33 mouse cellular contexts compared by ENCODE assay signal in genomic region chr10:8978595-8978994, GRCm38 (mm10).
"Had no signal": no experiment of that assay in that cellular context is flagged by ENCODE, and none has a peak within 500 bp of the region (broad histone marks: within the 10 kb centered on the region; RNA-seq: fewer than 3 reads in every experiment).

No protein-coding gene starts in this region.

- H3K4me3 ChIP-seq: limb, embryonic 10.5 days; limb, embryonic 12.5 days; limb, embryonic 13.5 days; limb, embryonic 15.5 days; liver, embryonic 12.5 days; liver, embryonic 13.5 days; liver, embryonic 15.5 days; lung, embryonic 15.5 days; megakaryocyte, embryonic 14.5 days; midbrain, embryonic 10.5 days; midbrain, embryonic 12.5 days; midbrain, embryonic 13.5 days; midbrain, embryonic 15.5 days; myocyte; neural tube, embryonic 12.5 days; neural tube, embryonic 13.5 days had no signal

- DNase-seq: left cerebral cortex, postnatal 4 days; liver; liver, embryonic 13.5 days; liver, postnatal 0 days; lung, adult 18-20 months; lung, adult 2 months; lung, embryonic 14.5 days; lung, postnatal 10 days; lung, postnatal 14 days; lung, postnatal 36 days; lung, postnatal 4 days; midbrain, embryonic 14.5 days had no signal

- H3K9me3 ChIP-seq: limb, embryonic 10.5 days; limb, embryonic 12.5 days; limb, embryonic 13.5 days; limb, embryonic 15.5 days; liver, embryonic 12.5 days; liver, embryonic 13.5 days; liver, embryonic 15.5 days; lung, embryonic 15.5 days; megakaryocyte, embryonic 14.5 days; midbrain, embryonic 10.5 days; midbrain, embryonic 12.5 days; midbrain, embryonic 13.5 days; midbrain, embryonic 15.5 days; neural tube, embryonic 12.5 days; neural tube, embryonic 13.5 days had no signal

- H3K27ac ChIP-seq: limb, embryonic 10.5 days; limb, embryonic 12.5 days; limb, embryonic 13.5 days; limb, embryonic 15.5 days; liver, embryonic 12.5 days; liver, embryonic 13.5 days; liver, embryonic 14.5 days; liver, embryonic 15.5 days; lung, embryonic 15.5 days; macrophage; midbrain, embryonic 10.5 days; midbrain, embryonic 12.5 days; midbrain, embryonic 13.5 days; midbrain, embryonic 15.5 days; neural tube, embryonic 12.5 days; neural tube, embryonic 13.5 days had no signal

- H3K9ac ChIP-seq: limb, embryonic 12.5 days; limb, embryonic 13.5 days; limb, embryonic 15.5 days; liver, embryonic 12.5 days; liver, embryonic 13.5 days; liver, embryonic 14.5 days; liver, embryonic 15.5 days; liver, postnatal 0 days; lung, embryonic 14.5 days; lung, embryonic 15.5 days; midbrain, embryonic 12.5 days; midbrain, embryonic 13.5 days; midbrain, embryonic 15.5 days; neural tube, embryonic 12.5 days; neural tube, embryonic 13.5 days had no signal

- ATAC-seq: liver, embryonic 12.5 days; liver, postnatal 0 days; lung, postnatal 0 days; midbrain, embryonic 13.5 days; midbrain, embryonic 15.5 days; midbrain, embryonic 16.5 days had no signal

- H3K4me2 ChIP-seq: limb, embryonic 12.5 days; limb, embryonic 13.5 days; limb, embryonic 15.5 days; liver, embryonic 11.5 days; liver, embryonic 12.5 days; liver, embryonic 13.5 days; liver, embryonic 15.5 days; lung, embryonic 14.5 days; lung, embryonic 15.5 days; midbrain, embryonic 11.5 days; midbrain, embryonic 12.5 days; midbrain, embryonic 13.5 days; midbrain, embryonic 15.5 days; neural tube, embryonic 12.5 days; neural tube, embryonic 13.5 days had no signal

- H3K27me3 ChIP-seq: limb, embryonic 12.5 days; limb, embryonic 13.5 days; limb, embryonic 15.5 days; liver, embryonic 12.5 days; liver, embryonic 13.5 days; liver, embryonic 15.5 days; lung, embryonic 15.5 days; midbrain, embryonic 12.5 days; midbrain, embryonic 13.5 days; midbrain, embryonic 15.5 days; neural tube, embryonic 12.5 days; neural tube, embryonic 13.5 days had no signal

- H3K36me3 ChIP-seq: limb, embryonic 10.5 days; limb, embryonic 12.5 days; limb, embryonic 13.5 days; limb, embryonic 15.5 days; liver, embryonic 12.5 days; liver, embryonic 13.5 days; liver, embryonic 15.5 days; lung, embryonic 15.5 days; midbrain, embryonic 10.5 days; midbrain, embryonic 12.5 days; midbrain, embryonic 13.5 days; midbrain, embryonic 15.5 days; neural tube, embryonic 12.5 days; neural tube, embryonic 13.5 days had no signal

- H3K4me1 ChIP-seq: limb, embryonic 10.5 days; limb, embryonic 12.5 days; limb, embryonic 13.5 days; limb, embryonic 15.5 days; liver, embryonic 12.5 days; liver, embryonic 13.5 days; liver, embryonic 15.5 days; midbrain, embryonic 10.5 days; midbrain, embryonic 12.5 days; midbrain, embryonic 13.5 days; midbrain, embryonic 15.5 days; neural tube, embryonic 12.5 days; neural tube, embryonic 13.5 days had no signal
